Mouse (Mus musculus) C2C12 (cell line): ENCODE data around the gene Plekhg2.

Source experiments
- CEBPB ChIP-seq: IDR thresholded peaks from one replicate; pipeline ENCODE4 v1.6.1; 2011; ENCODE audit warnings: low read depth, mild to moderate bottlenecking, control low read depth, moderate library complexity
- CTCF ChIP-seq: IDR thresholded peaks from one replicate; pipeline ENCODE4 v1.5.1; 2011; ENCODE audit not compliant: control insufficient read depth, insufficient read depth, insufficient read length
- FOSL1 ChIP-seq: IDR thresholded peaks from one replicate; pipeline ENCODE4 v1.8.0; 2011; ENCODE audit warnings: mild to moderate bottlenecking, low read length; ENCODE audit not compliant: poor library complexity, insufficient read depth, severe bottlenecking
- MAX ChIP-seq: IDR thresholded peaks from one replicate; pipeline ENCODE4 v1.6.1; 2011; ENCODE audit warnings: mild to moderate bottlenecking, control low read depth
- MYOD1 ChIP-seq: IDR thresholded peaks from one replicate; pipeline ENCODE4 v1.6.1; 2011; ENCODE audit warnings: low read depth; ENCODE audit not compliant: control insufficient read depth, insufficient read length
- USF1 ChIP-seq: IDR thresholded peaks from one replicate; pipeline ENCODE4 v1.6.1; 2011; ENCODE audit warnings: low read depth, mild to moderate bottlenecking, control low read depth, moderate library complexity

DNA sequence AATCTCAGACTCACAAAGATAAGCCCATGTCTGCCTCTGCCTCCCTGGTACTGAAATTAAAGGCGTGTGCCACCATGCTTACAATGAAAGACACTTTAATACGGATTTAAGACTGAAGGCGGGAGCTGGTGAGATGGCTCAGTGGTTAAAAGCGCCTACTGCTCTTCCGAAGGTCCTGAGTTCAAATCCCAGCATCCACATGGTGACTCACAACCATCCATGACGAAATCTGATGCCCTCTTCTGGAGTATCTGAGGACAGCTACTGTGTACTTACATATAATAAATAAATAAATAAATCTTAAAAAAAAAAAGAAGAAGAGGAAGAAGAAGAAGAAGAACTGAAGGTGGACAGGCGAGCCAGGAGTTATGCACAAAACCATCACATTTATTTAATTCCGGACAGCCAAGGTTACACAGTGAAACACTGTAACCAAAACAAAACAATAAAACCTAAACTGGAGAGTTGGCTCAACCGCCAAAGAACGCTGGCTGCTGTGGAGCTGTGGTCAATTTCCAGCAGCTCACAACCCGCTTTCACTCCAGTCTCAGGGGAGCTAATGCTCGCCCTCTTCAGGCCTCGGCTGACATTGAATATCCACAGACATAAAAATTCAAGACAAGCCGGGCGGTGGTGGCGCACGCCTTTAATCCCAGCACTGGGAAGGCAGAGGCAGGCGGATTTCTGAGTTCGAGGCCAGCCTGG is 33.0 kb downstream of the Plekhg2 start:
- TF ChIP-seq CTCF (no peak), MAX (no peak), CEBPB (no peak), USF1 (no peak), MYOD1 (no peak), FOSL1 (no peak)
